In the genomic region with DNA sequence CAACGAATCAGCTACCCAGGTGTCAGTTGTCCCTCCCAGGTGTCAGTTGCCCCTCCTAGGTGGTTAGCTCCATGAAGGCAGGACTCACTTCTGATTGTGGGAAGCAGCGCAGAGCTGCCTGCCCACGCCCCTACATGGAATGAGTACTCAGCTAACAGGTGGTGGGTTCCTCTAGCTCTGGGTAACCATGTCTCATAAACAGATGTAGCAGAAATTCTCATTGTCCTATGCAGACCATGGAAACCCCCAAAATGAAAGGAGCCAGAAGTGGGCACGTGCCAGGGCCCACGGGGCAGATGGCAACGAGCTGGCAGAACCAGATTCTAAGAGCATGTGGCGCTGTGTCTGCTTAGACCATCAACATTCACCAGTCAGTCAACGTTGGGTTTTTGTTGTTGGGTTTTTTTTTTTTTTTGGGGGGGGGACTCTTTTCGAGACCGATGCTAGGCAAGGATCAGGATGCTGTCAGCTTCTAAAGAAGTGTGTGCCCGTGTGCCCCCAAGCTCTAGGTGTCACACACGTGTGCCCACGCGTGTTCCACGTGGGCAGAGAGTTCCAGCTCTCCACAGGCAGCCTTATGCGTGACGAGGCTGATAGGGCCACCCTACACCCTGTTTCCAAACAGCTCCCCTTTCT, we compare ENCODE assay signal across 8 mouse cellular contexts. TPM values are rescaled to one million over a fixed set of nuclear protein-coding genes. Genes with fewer than 3 reads are reported as not detected.
DNase-seq lines count a peak whose midpoint lies in the region; ATAC-seq and TF ChIP-seq lines count a peak whose summit lies in the region.

No protein-coding gene starts in this region.

- no peak for TF ChIP-seq CTCF in cerebellum, adult 2 months (IDR thresholded peaks at IDR 0.05; ENCODE audit: borderline replicate concordance, insufficient read depth, low read depth, low read length)

- WGBS in lung, embryonic 15.5 days: 3% methylated on average over 17 of the region's 17 CpGs
- WGBS in cerebellum, adult 2 months: 8% methylated on average over 17 of the region's 17 CpGs
- 3% methylated on average over 17 of the region's 17 CpGs for WGBS in hindbrain, embryonic 15.5 days
- WGBS in liver, embryonic 15.5 days (ENCODE audit: insufficient replicate concordance): 5% methylated on average over 17 of the region's 17 CpGs

- H3K4me1 ChIP-seq in lung, embryonic 15.5 days: peaks cover 14% of the 10 kb centered on the region
- peaks cover 20% of the 10 kb centered on the region for H3K4me1 ChIP-seq in cerebellum, adult 2 months (ENCODE audit: control insufficient read depth, insufficient read depth, low read length)
- peaks cover 38% of the 10 kb centered on the region for H3K4me1 ChIP-seq in hindbrain, embryonic 15.5 days (replicated peaks)
- H3K4me1 ChIP-seq in liver, embryonic 15.5 days (replicated peaks): peaks cover 41% of the 10 kb centered on the region

- no peak for ATAC-seq in lung, embryonic 15.5 days (ENCODE audit: borderline replicate concordance, extremely low read depth, low FRiP score, low TSS enrichment)
- ATAC-seq in hindbrain, embryonic 15.5 days (ENCODE audit: low FRiP score, low read depth): peak; percentile 42
- peak; percentile 60 for ATAC-seq in liver, embryonic 15.5 days (ENCODE audit: insufficient read depth)

- no peak overlapping the region for H3K27ac ChIP-seq in lung, embryonic 15.5 days
- H3K27ac ChIP-seq in cerebellum, adult 2 months (ENCODE audit: insufficient read depth, low read length): peak overlapping the region; percentile 90
- peak overlapping the region; percentile 78 for H3K27ac ChIP-seq in hindbrain, embryonic 15.5 days (replicated peaks)
- 0 out of 2 replicates have a peak overlapping the region, but pooled peaks have one; percentile 41 for H3K27ac ChIP-seq in liver, embryonic 15.5 days (replicated peaks)

- no peaks in the 10 kb centered on the region for H3K9me3 ChIP-seq in lung, embryonic 15.5 days
- no peaks in the 10 kb centered on the region for H3K9me3 ChIP-seq in hindbrain, embryonic 15.5 days
- no peaks in the 10 kb centered on the region for H3K9me3 ChIP-seq in liver, embryonic 15.5 days (replicated peaks)

- no peak for DNase-seq in lung, postnatal 14 days
- peak in 1 of 2 experiments; percentile 43 for DNase-seq in cerebellum, adult 2 months
- DNase-seq in kidney, postnatal 4 days: no peak
- DNase-seq in embryo, embryonic 11 days: no peak
- no peak for DNase-seq in spleen, postnatal 36 days (ENCODE audit: low spot score in 2 of 2)

- no peaks in the 10 kb centered on the region for H3K36me3 ChIP-seq in lung, embryonic 15.5 days
- no peaks in the 10 kb centered on the region for H3K36me3 ChIP-seq in hindbrain, embryonic 15.5 days
- H3K36me3 ChIP-seq in liver, embryonic 15.5 days (replicated peaks): no peaks in the 10 kb centered on the region

- peaks cover 56% of the 10 kb centered on the region for H3K27me3 ChIP-seq in lung, embryonic 15.5 days
- H3K27me3 ChIP-seq in cerebellum, adult 2 months (ENCODE audit: control insufficient read depth, insufficient read depth, low read length): no peaks in the 10 kb centered on the region
- no peaks in the 10 kb centered on the region for H3K27me3 ChIP-seq in hindbrain, embryonic 15.5 days
- H3K27me3 ChIP-seq in liver, embryonic 15.5 days: peaks cover 91% of the 10 kb centered on the region

- H3K4me2 ChIP-seq in lung, embryonic 15.5 days: peak overlapping the region; percentile 93
- H3K4me2 ChIP-seq in hindbrain, embryonic 15.5 days: peak overlapping the region; percentile 60
- peak overlapping the region; percentile 75 for H3K4me2 ChIP-seq in liver, embryonic 15.5 days

- no peak for TF ChIP-seq POLR2A in cerebellum, adult 2 months (IDR thresholded peaks at IDR 0.05; ENCODE audit: borderline replicate concordance, insufficient read depth, low read length)

- peak overlapping the region; percentile 44 for H3K4me3 ChIP-seq in lung, embryonic 15.5 days
- peak overlapping the region; percentile 80 for H3K4me3 ChIP-seq in cerebellum, adult 2 months (replicated peaks; ENCODE audit: insufficient read depth, low read depth, low read length)
- H3K4me3 ChIP-seq in hindbrain, embryonic 15.5 days: peak overlapping the region; percentile 37
- H3K4me3 ChIP-seq in liver, embryonic 15.5 days (replicated peaks): peak overlapping the region; percentile 48

- no peak overlapping the region for H3K9ac ChIP-seq in lung, embryonic 15.5 days
- peak overlapping the region; percentile 49 for H3K9ac ChIP-seq in hindbrain, embryonic 15.5 days
- H3K9ac ChIP-seq in liver, embryonic 15.5 days: peak overlapping the region; percentile 6; the same call in 1 of the 2 replicates

RNA-seq across cellular contexts. Expression of gene Asic1, which starts 6.1 kb away (rescaled TPM):
- polyA plus RNA-seq in lung, embryonic 15.5 days (2015; fragmentation: Nextera tagmentation; extraction: Ambion mirVana): 1.4 and 1.8 TPM in 2 replicates
- 102 and 104 TPM in 2 replicates for polyA plus RNA-seq in cerebellum, adult 2 months (2012; rRNA removed)
- 58.1 and 63.6 TPM in 2 replicates for polyA plus RNA-seq in hindbrain, embryonic 15.5 days (2015; fragmentation: Nextera tagmentation; extraction: Ambion mirVana)
- 0.28 and 0.45 TPM in 2 replicates for polyA plus RNA-seq in liver, embryonic 15.5 days (2015; fragmentation: Nextera tagmentation; extraction: Ambion mirVana)

RNA-seq across cellular contexts. Expression of gene Racgap1, which starts 12.6 kb away (rescaled TPM):
- 174 and 186 TPM in 2 replicates for polyA plus RNA-seq in lung, embryonic 15.5 days (2015; fragmentation: Nextera tagmentation; extraction: Ambion mirVana)
- 15.5 and 15.6 TPM in 2 replicates for polyA plus RNA-seq in cerebellum, adult 2 months (2012; rRNA removed)
- polyA plus RNA-seq in hindbrain, embryonic 15.5 days (2015; fragmentation: Nextera tagmentation; extraction: Ambion mirVana): 63.3 and 67.1 TPM in 2 replicates
- 66.2 and 66.3 TPM in 2 replicates for polyA plus RNA-seq in liver, embryonic 15.5 days (2015; fragmentation: Nextera tagmentation; extraction: Ambion mirVana)

RNA-seq across cellular contexts. Expression of gene Smarcd1, which starts 37.8 kb away (rescaled TPM):
- polyA plus RNA-seq in lung, embryonic 15.5 days (2015; fragmentation: Nextera tagmentation; extraction: Ambion mirVana): 41.1 and 50.7 TPM in 2 replicates
- 82.3 and 87.1 TPM in 2 replicates for polyA plus RNA-seq in cerebellum, adult 2 months (2012; rRNA removed)
- 89.1 and 96.4 TPM in 2 replicates for polyA plus RNA-seq in hindbrain, embryonic 15.5 days (2015; fragmentation: Nextera tagmentation; extraction: Ambion mirVana)
- 5.3 and 5.7 TPM in 2 replicates for polyA plus RNA-seq in liver, embryonic 15.5 days (2015; fragmentation: Nextera tagmentation; extraction: Ambion mirVana)

RNA-seq across cellular contexts. Expression of gene Gm17349, which starts 41.2 kb away (rescaled TPM):
- polyA plus RNA-seq in lung, embryonic 15.5 days (2015; fragmentation: Nextera tagmentation; extraction: Ambion mirVana): not detected in 2 replicates
- not detected in 2 replicates for polyA plus RNA-seq in cerebellum, adult 2 months (2012; rRNA removed)
- not detected in 2 replicates for polyA plus RNA-seq in hindbrain, embryonic 15.5 days (2015; fragmentation: Nextera tagmentation; extraction: Ambion mirVana)
- not detected in 2 replicates for polyA plus RNA-seq in liver, embryonic 15.5 days (2015; fragmentation: Nextera tagmentation; extraction: Ambion mirVana)

RNA-seq across cellular contexts. Expression of gene Gpd1, which starts 53.2 kb away (rescaled TPM):
- polyA plus RNA-seq in lung, embryonic 15.5 days (2015; fragmentation: Nextera tagmentation; extraction: Ambion mirVana): 0.82 and 1.1 TPM in 2 replicates
- 130 and 143 TPM in 2 replicates for polyA plus RNA-seq in cerebellum, adult 2 months (2012; rRNA removed)
- polyA plus RNA-seq in hindbrain, embryonic 15.5 days (2015; fragmentation: Nextera tagmentation; extraction: Ambion mirVana): 3.6 and 4.7 TPM in 2 replicates
- polyA plus RNA-seq in liver, embryonic 15.5 days (2015; fragmentation: Nextera tagmentation; extraction: Ambion mirVana): 26.7 and 33.3 TPM in 2 replicates

Comparison
In these comparisons a context has a peak if more than half of its experiments do, and no peak if none do; other contexts are left out.
1. RNA of gene Asic1, which starts 6.1 kb away (polyA plus RNA-seq): 102 to 104 TPM in cerebellum, adult 2 months and 58.1 to 63.6 TPM in hindbrain, embryonic 15.5 days; 1.4 to 1.8 TPM in lung, embryonic 15.5 days and 0.28 to 0.45 TPM in liver, embryonic 15.5 days; every median in the first group is over 10 times any median in the second.
2. Peak in every context shown above with its lines, with median percentiles within 50 percentile points of each other: H3K4me2 ChIP-seq and H3K4me3 ChIP-seq.